ENCODE assay signal across 30 mouse cellular contexts in the genomic region with DNA sequence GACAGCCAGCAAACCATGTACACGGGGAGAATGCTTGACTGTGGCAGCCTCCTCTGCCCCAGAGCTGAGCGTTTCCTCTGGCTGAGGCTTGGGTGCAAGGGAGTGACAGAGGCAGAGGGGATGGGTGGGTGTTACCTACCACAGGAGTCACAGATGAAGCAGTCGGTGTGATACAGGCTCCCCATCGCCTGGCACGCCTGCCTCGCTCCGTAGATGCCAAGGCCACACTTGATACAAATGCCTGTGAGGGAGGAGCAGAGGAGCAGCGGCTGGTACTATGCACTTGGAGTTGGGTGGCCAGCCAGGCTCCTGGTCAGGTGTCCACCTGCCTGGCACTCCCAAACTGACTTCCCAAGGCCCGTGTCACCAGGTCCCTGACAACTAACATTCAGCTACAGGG. TPM values are rescaled to one million over a fixed set of nuclear protein-coding genes. Genes with fewer than 3 reads are reported as not detected.
"Had no signal": no experiment of that assay in that cellular context is flagged by ENCODE, and none has a peak within 500 bp of the region (broad histone marks: within the 10 kb centered on the region; RNA-seq: fewer than 3 reads in every experiment).

No protein-coding gene starts in this region.

- H3K4me2 ChIP-seq: limb, embryonic 12.5 days; limb, embryonic 15.5 days; liver, embryonic 11.5 days; lung, embryonic 14.5 days; midbrain, embryonic 11.5 days had no signal

- ATAC-seq: liver, postnatal 0 days; lung, postnatal 0 days had no signal

- H3K27me3 ChIP-seq: limb, embryonic 12.5 days; limb, embryonic 15.5 days had no signal

- H3K27ac ChIP-seq: limb, embryonic 12.5 days; limb, embryonic 15.5 days; liver, embryonic 14.5 days; macrophage; stomach, postnatal 0 days had no signal

- H3K4me3 ChIP-seq: limb, embryonic 12.5 days; limb, embryonic 15.5 days had no signal

- DNase-seq: kidney, postnatal 14 days; kidney, postnatal 4 days; left cerebral cortex, postnatal 4 days; liver, postnatal 0 days; lung, embryonic 14.5 days; midbrain, embryonic 14.5 days; right cerebral cortex, adult 18-20 months; right cerebral cortex, postnatal 14 days; right cerebral cortex, postnatal 4 days; thymus, adult 2 months; thymus, postnatal 14 days; thymus, postnatal 4 days had no signal

- H3K9me3 ChIP-seq: limb, embryonic 15.5 days had no signal

- H3K9ac ChIP-seq: limb, embryonic 12.5 days; limb, embryonic 15.5 days; liver, embryonic 14.5 days; liver, postnatal 0 days; lung, embryonic 14.5 days had no signal

RNA-seq across cellular contexts. Expression of a gene that starts 7.7 kb away (rescaled TPM):
- total RNA-seq: megakaryocyte-erythroid progenitor cell, adult 5-6 weeks had no signal

RNA-seq across cellular contexts. Expression of a gene that starts 30.1 kb away (rescaled TPM):
- total RNA-seq: layer of hippocampus, adult 18-20 months; layer of hippocampus, postnatal 14 days; left cerebral cortex, adult 8-10 months; left cerebral cortex, postnatal 14 days; left cerebral cortex, postnatal 4 days; megakaryocyte-erythroid progenitor cell, adult 5-6 weeks; midbrain, postnatal 0 days had no signal
- polyA plus RNA-seq: kidney, embryonic 16.5 days; limb, embryonic 12.5 days; limb, embryonic 15.5 days; liver, embryonic 11.5 days; liver, embryonic 14.5 days; liver, postnatal 0 days; lung, embryonic 14.5 days; lung, postnatal 0 days; macrophage; midbrain, embryonic 11.5 days; midbrain, embryonic 14.5 days; midbrain, postnatal 0 days; neural tube, embryonic 11.5 days; neural tube, embryonic 14.5 days; stomach, embryonic 14.5 days; stomach, postnatal 0 days; thymus, adult 2 months had no signal
